8 mouse cellular contexts compared by ENCODE assay signal in genomic region chr4:155959275-155959674, GRCm38 (mm10). TPM values are rescaled to one million over a fixed set of nuclear protein-coding genes. Genes with fewer than 3 reads are reported as not detected.
A peak's percentile ranks its signal among the peaks of the same experiment; 100 is the strongest.
DNase-seq lines count a peak whose midpoint lies in the region; ATAC-seq lines count a peak whose summit lies in the region.

No protein-coding gene starts in this region.

- 7% methylated on average over 5 of the region's 5 CpGs for WGBS in kidney, embryonic 14.5 days
- WGBS in stomach, embryonic 14.5 days = 2% methylated on average over 5 of the region's 5 CpGs

- peaks cover 48% of the 10 kb centered on the region for H3K36me3 ChIP-seq in kidney, embryonic 14.5 days (ENCODE audit: control insufficient read depth, insufficient read depth, low read length)
- H3K36me3 ChIP-seq in stomach, embryonic 14.5 days (ENCODE audit: control insufficient read depth, insufficient read depth, low read length) = peaks cover 27% of the 10 kb centered on the region

- H3K9ac ChIP-seq in kidney, embryonic 14.5 days (ENCODE audit: low read depth, low read length) = no peak overlapping the region
- no peak overlapping the region for H3K9ac ChIP-seq in stomach, embryonic 14.5 days (replicated peaks; ENCODE audit: low read depth, low read length)

- peak; percentile 83 for DNase-seq in 3T3-L1 (ENCODE audit: low read depth, low spot score)
- peak; percentile 71 to 72 for DNase-seq in adrenal gland, adult 18-20 months (ENCODE audit: low spot score in 2 of 2)
- DNase-seq in embryo, embryonic 10 days (ENCODE audit: low spot score) = peak; percentile 94
- peak; percentile 78 for DNase-seq in liver
- peak; percentile 73 for DNase-seq in neural tube, embryonic 10.5 days (ENCODE audit: extremely low spot score, low spot score)

- 0 out of 2 replicates have a peak, but pooled peaks cover 10% of the 10 kb centered on the region for H3K4me1 ChIP-seq in kidney, embryonic 14.5 days (ENCODE audit: control insufficient read depth, insufficient read depth, low read length)
- peaks cover 4% of the 10 kb centered on the region; the same call in 1 of the 2 replicates for H3K4me1 ChIP-seq in stomach, embryonic 14.5 days (ENCODE audit: control insufficient read depth, insufficient read depth, low read length)

- no peak overlapping the region for H3K4me2 ChIP-seq in kidney, embryonic 14.5 days (replicated peaks; ENCODE audit: low read depth, low read length)
- H3K4me2 ChIP-seq in stomach, embryonic 14.5 days (replicated peaks; ENCODE audit: low read depth, low read length) = no peak overlapping the region

- H3K4me3 ChIP-seq in kidney, embryonic 14.5 days (ENCODE audit: low read length) = no peak overlapping the region
- no peak overlapping the region for H3K4me3 ChIP-seq in stomach, embryonic 14.5 days (ENCODE audit: low read depth, low read length)

- ATAC-seq in granulocyte monocyte progenitor cell, adult 5-6 weeks (replicated peaks; ENCODE audit: poor library complexity, severe bottlenecking) = peak; percentile 57
- peak; percentile 32; the same call in 1 of the 2 replicates for ATAC-seq in kidney, embryonic 14.5 days (ENCODE audit: low FRiP score, low TSS enrichment)
- peak; percentile 43; the same call in 1 of the 2 replicates for ATAC-seq in stomach, embryonic 14.5 days (ENCODE audit: insufficient number of reproducible peaks, insufficient read depth, low FRiP score, low read depth)

- no peak overlapping the region for H3K27ac ChIP-seq in kidney, embryonic 14.5 days (ENCODE audit: low read depth, low read length)
- no peak overlapping the region for H3K27ac ChIP-seq in stomach, embryonic 14.5 days (ENCODE audit: low read length)

- no peaks in the 10 kb centered on the region for H3K27me3 ChIP-seq in kidney, embryonic 14.5 days (ENCODE audit: control insufficient read depth, insufficient read depth, low read length)
- H3K27me3 ChIP-seq in stomach, embryonic 14.5 days (ENCODE audit: control insufficient read depth, insufficient read depth, low read length) = no peaks in the 10 kb centered on the region

- H3K9me3 ChIP-seq in kidney, embryonic 14.5 days (ENCODE audit: control insufficient read depth, low read length) = no peaks in the 10 kb centered on the region
- H3K9me3 ChIP-seq in stomach, embryonic 14.5 days (ENCODE audit: control insufficient read depth, low read depth, low read length) = no peaks in the 10 kb centered on the region

RNA-seq across cellular contexts. Expression of gene C1qtnf12, which starts 2.8 kb away (rescaled TPM):
- total RNA-seq in adrenal gland, adult 18-20 months (2021) = 10 to 100 TPM; 69.5 to 94.3 TPM
- 15.4 and 32.2 TPM in 2 replicates for total RNA-seq in granulocyte monocyte progenitor cell, adult 5-6 weeks (2014; fragmentation: Nextera tagmentation)
- 10.6 and 11.0 TPM in 2 replicates for total RNA-seq in granulocyte monocyte progenitor cell, adult 5-6 weeks (2017)
- 129 and 142 TPM in 2 replicates for polyA plus RNA-seq in kidney, embryonic 14.5 days (2014; fragmentation: Nextera tagmentation; extraction: Ambion mirVana)
- polyA plus RNA-seq in stomach, embryonic 14.5 days (2014; fragmentation: Nextera tagmentation; extraction: Ambion mirVana) = 38.6 and 40.5 TPM in 2 replicates

RNA-seq across cellular contexts. Expression of gene Ube2j2, which starts 15.6 kb away (rescaled TPM):
- 10 to 100 TPM; 75.5 to 85.8 TPM for total RNA-seq in adrenal gland, adult 18-20 months (2021)
- 68.8 and 78.6 TPM in 2 replicates for total RNA-seq in granulocyte monocyte progenitor cell, adult 5-6 weeks (2014; fragmentation: Nextera tagmentation)
- total RNA-seq in granulocyte monocyte progenitor cell, adult 5-6 weeks (2017) = 81.6 and 84.8 TPM in 2 replicates
- 121 and 127 TPM in 2 replicates for polyA plus RNA-seq in kidney, embryonic 14.5 days (2014; fragmentation: Nextera tagmentation; extraction: Ambion mirVana)
- polyA plus RNA-seq in stomach, embryonic 14.5 days (2014; fragmentation: Nextera tagmentation; extraction: Ambion mirVana) = 107 TPM in 2 replicates

RNA-seq across cellular contexts. Expression of gene B3galt6, which starts 33.2 kb away (rescaled TPM):
- 1 to 10 TPM; 5.9 to 6.1 TPM for total RNA-seq in adrenal gland, adult 18-20 months (2021)
- total RNA-seq in granulocyte monocyte progenitor cell, adult 5-6 weeks (2014; fragmentation: Nextera tagmentation) = 6.4 and 6.6 TPM in 2 replicates
- total RNA-seq in granulocyte monocyte progenitor cell, adult 5-6 weeks (2017) = 10.3 and 10.7 TPM in 2 replicates
- 20.0 and 20.8 TPM in 2 replicates for polyA plus RNA-seq in kidney, embryonic 14.5 days (2014; fragmentation: Nextera tagmentation; extraction: Ambion mirVana)
- 18.6 and 18.9 TPM in 2 replicates for polyA plus RNA-seq in stomach, embryonic 14.5 days (2014; fragmentation: Nextera tagmentation; extraction: Ambion mirVana)

RNA-seq across cellular contexts. Expression of gene Sdf4, which starts 33.4 kb away (rescaled TPM):
- 100 to 1,000 TPM; 227 to 290 TPM for total RNA-seq in adrenal gland, adult 18-20 months (2021)
- total RNA-seq in granulocyte monocyte progenitor cell, adult 5-6 weeks (2014; fragmentation: Nextera tagmentation) = 62.0 and 73.4 TPM in 2 replicates
- 174 and 182 TPM in 2 replicates for total RNA-seq in granulocyte monocyte progenitor cell, adult 5-6 weeks (2017)
- 131 and 165 TPM in 2 replicates for polyA plus RNA-seq in kidney, embryonic 14.5 days (2014; fragmentation: Nextera tagmentation; extraction: Ambion mirVana)
- polyA plus RNA-seq in stomach, embryonic 14.5 days (2014; fragmentation: Nextera tagmentation; extraction: Ambion mirVana) = 163 and 171 TPM in 2 replicates

RNA-seq across cellular contexts. Expression of gene Tnfrsf4, which starts 54.4 kb away (rescaled TPM):
- under 1 TPM; 0.29 to 0.66 TPM for total RNA-seq in adrenal gland, adult 18-20 months (2021)
- 2.2 TPM in 1 of 2 replicates, not detected in the other for total RNA-seq in granulocyte monocyte progenitor cell, adult 5-6 weeks (2014; fragmentation: Nextera tagmentation)
- total RNA-seq in granulocyte monocyte progenitor cell, adult 5-6 weeks (2017) = 1.1 TPM in 1 of 2 replicates, not detected in the other
- 0.76 and 0.77 TPM in 2 replicates for polyA plus RNA-seq in kidney, embryonic 14.5 days (2014; fragmentation: Nextera tagmentation; extraction: Ambion mirVana)
- polyA plus RNA-seq in stomach, embryonic 14.5 days (2014; fragmentation: Nextera tagmentation; extraction: Ambion mirVana) = 0.34 and 0.41 TPM in 2 replicates
